Mouse (Mus musculus) CD4-positive naive resting alpha-beta T cell, adult 76 days (primary cell): ENCODE data around the gene Vmn2r117. TPM values are rescaled to one million over a fixed set of nuclear protein-coding genes. Genes with fewer than 3 reads are reported as not detected.

Experiments used
- total RNA-seq: library from RNA; stranded (reverse); gene quantifications from one replicate; pipeline ENCODE4 v1.2.4, GENCODE M21; 2023

Gene Vmn2r117
- not detected for total RNA-seq

DNA sequence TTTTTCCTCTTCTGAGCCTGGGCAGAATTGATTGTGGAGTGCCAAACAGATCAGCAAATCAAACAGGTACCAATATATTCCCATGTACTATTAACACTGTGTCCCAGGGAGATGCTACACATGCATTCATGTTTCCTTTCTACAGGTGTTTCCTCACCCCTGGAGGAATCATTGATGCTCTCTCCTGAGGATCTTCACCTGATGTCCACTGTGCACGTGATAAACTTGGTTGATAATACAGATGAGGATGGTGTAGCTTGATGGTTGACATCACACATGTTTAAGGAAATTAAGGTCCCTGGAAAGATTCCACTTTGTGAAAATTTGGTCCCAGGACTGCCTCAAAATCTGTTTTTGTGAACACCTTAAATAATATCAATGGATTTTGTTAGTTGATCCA is at the start of gene Vmn2r117:
Vmn2r117 (minus strand) TSS at position 101 of the 400 bp plus-strand sequence.

Other genes with a start within 250 kb of the Vmn2r117 start
- gene Vmn2r114, start 167.2 kb downstream of the Vmn2r117 start, total RNA-seq: not detected
- gene Vmn2r115, start 136.0 kb downstream of the Vmn2r117 start, total RNA-seq: not detected
- gene Vmn2r116, start 95.1 kb downstream of the Vmn2r117 start, total RNA-seq: not detected
- 7.6 TPM for gene Zfp213, start 84.5 kb upstream of the Vmn2r117 start, total RNA-seq
- gene Zfp13, start 119.8 kb upstream of the Vmn2r117 start, total RNA-seq: not detected
- gene Zscan10, start 121.2 kb upstream of the Vmn2r117 start, total RNA-seq: not detected
- gene Mmp25, start 165.6 kb upstream of the Vmn2r117 start, total RNA-seq: 0.38 TPM
- 0.35 TPM for gene Bicdl2, start 180.8 kb upstream of the Vmn2r117 start, total RNA-seq
- gene Hcfc1r1, start 193.9 kb upstream of the Vmn2r117 start, total RNA-seq: 42.8 TPM
- 22.1 TPM for gene Thoc6, start 194.2 kb upstream of the Vmn2r117 start, total RNA-seq
- gene Tnfrsf12a, start 197.8 kb upstream of the Vmn2r117 start, total RNA-seq: 71.7 TPM
- not detected for gene Cldn6, start 199.6 kb upstream of the Vmn2r117 start, total RNA-seq
- gene Cldn9, start 204.3 kb upstream of the Vmn2r117 start, total RNA-seq: not detected
- not detected for gene 1520401A03Rik, start 243.1 kb upstream of the Vmn2r117 start, total RNA-seq
- 37.1 TPM for gene Pkmyt1, start 246.6 kb upstream of the Vmn2r117 start, total RNA-seq